Mouse (Mus musculus): Measurements from ENCODE around the gene Ywhag. TPM values are rescaled to one million over a fixed set of nuclear protein-coding genes. Genes with fewer than 3 reads are reported as not detected.

Gene Ywhag
- polyA plus RNA-seq, 1 experiment from 2014 or later, result 84.8 TPM

DNA sequence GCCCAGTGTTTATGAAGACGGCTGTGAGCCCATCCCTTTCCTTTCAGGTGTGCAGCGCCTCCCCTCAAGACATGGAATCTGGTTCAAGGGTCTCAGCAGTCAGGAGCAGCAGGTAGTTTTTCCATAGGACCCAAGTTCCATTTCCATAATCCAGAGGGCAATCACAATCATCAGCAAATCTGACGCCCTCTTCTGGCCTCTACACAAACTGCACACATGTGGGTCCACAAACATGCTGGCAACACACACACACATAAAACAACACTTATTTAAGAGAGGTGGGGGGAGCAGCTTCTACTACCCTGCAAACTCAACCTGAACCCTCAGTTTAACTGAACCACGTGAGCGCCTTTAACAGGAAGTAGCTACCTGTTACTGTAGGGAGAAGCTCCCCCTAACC, 15.8 kb downstream of the Ywhag start:
- Histone ChIP-seq H3K4me3 (ENCODE audit: control insufficient read depth in 1 of 2, insufficient read depth in 1 of 2, low read depth in 1 of 2, low read length in 2 of 2) (no peak overlapping the region), H3K4me2 (ENCODE audit: low read length) (no peak overlapping the region), H3K4me1 (ENCODE audit: control insufficient read depth in 2 of 2, insufficient read depth in 2 of 2, low read length in 2 of 2) (peaks cover 20 to 31% of the 10 kb centered on the region in 2 experiments), H3K36me3 (ENCODE audit: control insufficient read depth, insufficient read depth, low read length) (peaks cover 74% of the 10 kb centered on the region), H3K9ac (ENCODE audit: low read length) (no peak overlapping the region), H3K9me3 (ENCODE audit: control insufficient read depth, low read length) (no peaks in the 10 kb centered on the region), H3K27me3 (ENCODE audit: control insufficient read depth, insufficient read depth, low read length) (no peaks in the 10 kb centered on the region), H3K27ac (replicated peaks in 1 of 2; ENCODE audit: control insufficient read depth in 1 of 2, insufficient read depth in 1 of 2, low read depth in 2 of 2, low read length in 2 of 2) (no peak overlapping the region)
- ATAC-seq (ENCODE audit: insufficient number of reproducible peaks, insufficient read depth, low FRiP score, low read depth), result no peak
- 89% methylated on average over 5 of the region's 5 CpGs for WGBS

- no peak overlapping the region for H3K4me2 ChIP-seq (ENCODE audit: low read length)
- no peak for ATAC-seq (ENCODE audit: insufficient number of reproducible peaks, insufficient read depth, low FRiP score, low read depth)
- H3K36me3 ChIP-seq (ENCODE audit: control insufficient read depth, insufficient read depth, low read length), result peaks cover 73% of the 10 kb centered on the region
- no peak overlapping the region for H3K27ac ChIP-seq (replicated peaks in 1 of 2; ENCODE audit: control insufficient read depth in 1 of 2, insufficient read depth in 1 of 2, low read depth in 2 of 2, low read length in 2 of 2)
- no peak overlapping the region for H3K9ac ChIP-seq (ENCODE audit: low read length)
- H3K4me1 ChIP-seq (ENCODE audit: control insufficient read depth in 2 of 2, insufficient read depth in 2 of 2, low read length in 2 of 2), result peaks cover 24 to 36% of the 10 kb centered on the region in 2 experiments
- H3K4me3 ChIP-seq (ENCODE audit: control insufficient read depth in 1 of 2, insufficient read depth in 1 of 2, low read depth in 1 of 2, low read length in 2 of 2), result no peak overlapping the region
- 87% methylated on average over 5 of the region's 5 CpGs for WGBS
- no peaks in the 10 kb centered on the region for H3K27me3 ChIP-seq (ENCODE audit: control insufficient read depth, insufficient read depth, low read length)
- H3K9me3 ChIP-seq (ENCODE audit: control insufficient read depth, low read length), result no peaks in the 10 kb centered on the region
Observed at GRCm38 (mm10) chr5:135918059-135918437, 16.4 kb downstream of the Ywhag start.

- no peak overlapping the region for H3K9ac ChIP-seq (ENCODE audit: low read length)
- H3K36me3 ChIP-seq (ENCODE audit: control insufficient read depth, insufficient read depth, low read length), result peaks cover 70% of the 10 kb centered on the region
- no peak for ATAC-seq (ENCODE audit: insufficient number of reproducible peaks, insufficient read depth, low FRiP score, low read depth)
- H3K4me1 ChIP-seq (ENCODE audit: control insufficient read depth in 2 of 2, insufficient read depth in 2 of 2, low read length in 2 of 2), result peaks cover 26 to 41% of the 10 kb centered on the region in 2 experiments
- H3K4me2 ChIP-seq (ENCODE audit: low read length), result no peak overlapping the region
- no peaks in the 10 kb centered on the region for H3K27me3 ChIP-seq (ENCODE audit: control insufficient read depth, insufficient read depth, low read length)
- no peak overlapping the region for H3K4me3 ChIP-seq (ENCODE audit: control insufficient read depth in 1 of 2, insufficient read depth in 1 of 2, low read depth in 1 of 2, low read length in 2 of 2)
- whole genome bisulfite sequencing, result 89% methylated on average over 8 of the region's 8 CpGs
- H3K9me3 ChIP-seq (ENCODE audit: control insufficient read depth, low read length), result no peaks in the 10 kb centered on the region
- H3K27ac ChIP-seq (replicated peaks in 1 of 2; ENCODE audit: control insufficient read depth in 1 of 2, insufficient read depth in 1 of 2, low read depth in 2 of 2, low read length in 2 of 2), result no peak overlapping the region; a peak in 1 of 4 replicates
Observed at GRCm38 (mm10) chr5:135917327-135918058, 16.9 kb downstream of the Ywhag start.

- Histone ChIP-seq H3K4me1 (ENCODE audit: control insufficient read depth in 2 of 2, insufficient read depth in 2 of 2, low read length in 2 of 2) (peaks cover 26 to 45% of the 10 kb centered on the region in 2 experiments), H3K27ac (replicated peaks in 1 of 2; ENCODE audit: control insufficient read depth in 1 of 2, insufficient read depth in 1 of 2, low read depth in 2 of 2, low read length in 2 of 2) (peak overlapping the region in 1 of 2 experiments; percentile 48; a peak in 2 of 4 replicates), H3K27me3 (ENCODE audit: control insufficient read depth, insufficient read depth, low read length) (no peaks in the 10 kb centered on the region), H3K9me3 (ENCODE audit: control insufficient read depth, low read length) (no peaks in the 10 kb centered on the region), H3K36me3 (ENCODE audit: control insufficient read depth, insufficient read depth, low read length) (peaks cover 67% of the 10 kb centered on the region), H3K9ac (ENCODE audit: low read length) (no peak overlapping the region), H3K4me3 (ENCODE audit: control insufficient read depth in 1 of 2, insufficient read depth in 1 of 2, low read depth in 1 of 2, low read length in 2 of 2) (no peak overlapping the region), H3K4me2 (ENCODE audit: low read length) (no peak overlapping the region; the same call in 1 of the 2 replicates)
- ATAC-seq (ENCODE audit: insufficient number of reproducible peaks, insufficient read depth, low FRiP score, low read depth), result no peak
- 83% methylated on average over 3 of the region's 3 CpGs for WGBS
Observed at GRCm38 (mm10) chr5:135916601-135917000, 17.8 kb downstream of the Ywhag start.

DNA sequence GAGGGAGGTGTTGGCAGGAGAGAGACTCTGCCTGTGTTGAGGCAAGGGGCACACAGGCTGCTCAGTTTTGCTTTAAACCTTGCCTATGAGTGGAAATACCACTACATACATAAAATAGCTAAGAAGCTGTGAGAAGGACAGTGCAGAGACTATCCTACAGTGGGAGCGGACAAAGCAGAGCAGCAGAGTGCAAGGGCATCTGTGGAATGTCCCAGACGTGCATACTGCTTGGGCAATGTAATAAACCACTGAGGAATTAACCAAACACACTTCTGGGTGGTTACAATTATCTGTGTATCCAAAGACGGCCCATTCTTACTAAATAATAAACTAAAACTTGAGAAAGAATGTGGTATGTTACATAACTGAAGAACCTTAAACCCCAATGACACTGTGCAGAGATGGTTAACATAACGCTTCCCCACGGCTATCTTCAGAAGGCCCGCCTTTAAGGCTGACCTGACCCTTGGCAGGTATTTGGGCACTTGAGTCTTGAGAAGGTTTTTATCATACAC, 18.3 kb downstream of the Ywhag start:
- Histone ChIP-seq H3K4me1 (ENCODE audit: control insufficient read depth in 2 of 2, insufficient read depth in 2 of 2, low read length in 2 of 2) (peaks cover 26 to 45% of the 10 kb centered on the region in 2 experiments), H3K4me2 (ENCODE audit: low read length) (no peak overlapping the region; the same call in 1 of the 2 replicates), H3K27ac (replicated peaks in 1 of 2; ENCODE audit: control insufficient read depth in 1 of 2, insufficient read depth in 1 of 2, low read depth in 2 of 2, low read length in 2 of 2) (peak overlapping the region; percentile 48), H3K36me3 (ENCODE audit: control insufficient read depth, insufficient read depth, low read length) (peaks cover 67% of the 10 kb centered on the region), H3K9me3 (ENCODE audit: control insufficient read depth, low read length) (no peaks in the 10 kb centered on the region), H3K27me3 (ENCODE audit: control insufficient read depth, insufficient read depth, low read length) (no peaks in the 10 kb centered on the region), H3K9ac (ENCODE audit: low read length) (no peak overlapping the region; the same call in 1 of the 2 replicates), H3K4me3 (ENCODE audit: control insufficient read depth in 1 of 2, insufficient read depth in 1 of 2, low read depth in 1 of 2, low read length in 2 of 2) (no peak overlapping the region)
- no peak for ATAC-seq (ENCODE audit: insufficient number of reproducible peaks, insufficient read depth, low FRiP score, low read depth)
- 67% methylated on average over 6 of the region's 6 CpGs for WGBS

DNA sequence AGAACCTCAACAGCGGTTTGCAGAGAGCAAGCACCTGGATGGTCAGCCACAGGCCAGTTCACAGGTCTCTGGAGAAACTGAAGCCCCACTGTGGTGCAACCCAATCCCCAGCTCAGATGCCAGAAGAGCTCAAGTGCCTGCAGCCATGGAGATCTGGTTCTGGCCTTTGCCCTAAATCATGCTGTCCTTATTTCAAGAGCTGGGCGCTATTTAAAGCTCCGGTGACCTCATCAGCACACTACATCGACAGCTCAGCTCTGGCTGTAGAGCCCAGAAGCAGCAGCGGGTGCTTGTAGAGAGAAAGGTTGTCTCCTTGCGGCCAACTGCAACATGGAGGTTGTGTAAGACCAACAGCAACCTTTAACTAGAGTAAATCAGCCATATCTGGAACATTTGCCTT, 20.3 kb downstream of the Ywhag start:
- no peaks in the 10 kb centered on the region for H3K9me3 ChIP-seq (ENCODE audit: control insufficient read depth, low read length)
- peak; percentile 64 for ATAC-seq (ENCODE audit: insufficient number of reproducible peaks, insufficient read depth, low FRiP score, low read depth)
- peaks cover 67% of the 10 kb centered on the region for H3K36me3 ChIP-seq (ENCODE audit: control insufficient read depth, insufficient read depth, low read length)
- H3K4me1 ChIP-seq (ENCODE audit: control insufficient read depth in 2 of 2, insufficient read depth in 2 of 2, low read length in 2 of 2), result peaks cover 26 to 46% of the 10 kb centered on the region in 2 experiments
- WGBS, result 29% methylated on average over 6 of the region's 6 CpGs
- H3K27me3 ChIP-seq (ENCODE audit: control insufficient read depth, insufficient read depth, low read length), result no peaks in the 10 kb centered on the region
- H3K27ac ChIP-seq (replicated peaks in 1 of 2; ENCODE audit: control insufficient read depth in 1 of 2, insufficient read depth in 1 of 2, low read depth in 2 of 2, low read length in 2 of 2), result peak overlapping the region; percentile 92 to 93
- H3K4me2 ChIP-seq (ENCODE audit: low read length), result peak overlapping the region; percentile 16
- no peak overlapping the region for H3K4me3 ChIP-seq (ENCODE audit: control insufficient read depth in 1 of 2, insufficient read depth in 1 of 2, low read depth in 1 of 2, low read length in 2 of 2)
- H3K9ac ChIP-seq (ENCODE audit: low read length), result peak overlapping the region; percentile 31; the same call in 1 of the 2 replicates

GRCm38 (mm10) chr5:135913201-135913600, 21.2 kb downstream of the Ywhag start:
- Histone ChIP-seq H3K9me3 (ENCODE audit: control insufficient read depth, low read length) (no peaks in the 10 kb centered on the region), H3K4me2 (ENCODE audit: low read length) (no peak overlapping the region), H3K4me3 (ENCODE audit: control insufficient read depth in 1 of 2, insufficient read depth in 1 of 2, low read depth in 1 of 2, low read length in 2 of 2) (no peak overlapping the region), H3K36me3 (ENCODE audit: control insufficient read depth, insufficient read depth, low read length) (peaks cover 67% of the 10 kb centered on the region), H3K9ac (ENCODE audit: low read length) (0 out of 2 replicates have a peak overlapping the region, but pooled peaks have one; percentile 31), H3K4me1 (ENCODE audit: control insufficient read depth in 2 of 2, insufficient read depth in 2 of 2, low read length in 2 of 2) (peaks cover 26 to 51% of the 10 kb centered on the region in 2 experiments), H3K27ac (replicated peaks in 1 of 2; ENCODE audit: control insufficient read depth in 1 of 2, insufficient read depth in 1 of 2, low read depth in 2 of 2, low read length in 2 of 2) (peak overlapping the region; percentile 92 to 93), H3K27me3 (ENCODE audit: control insufficient read depth, insufficient read depth, low read length) (no peaks in the 10 kb centered on the region)
- WGBS, result 68% methylated on average over 5 of the region's 5 CpGs
- no peak for ATAC-seq (ENCODE audit: insufficient number of reproducible peaks, insufficient read depth, low FRiP score, low read depth)
